Mouse (Mus musculus): ENCODE measurements around the gene Cd101. TPM values are rescaled to one million over a fixed set of nuclear protein-coding genes. Genes with fewer than 3 reads are reported as not detected.

Gene Cd101
- total RNA-seq (2015; ENCODE audit: low replicate concordance): 1.7 TPM in 1 of 2 replicates, not detected in the other
- total RNA-seq (2017; ENCODE audit: low replicate concordance): 0.64 and 0.83 TPM in 2 replicates

- no peak for ATAC-seq (replicated peaks; ENCODE audit: low FRiP score, poor library complexity, severe bottlenecking)
These were observed at the start of gene Cd101 for GRCm38 (mm10) chr3:101029339-101029738. TSS of gene Cd101 (minus strand) at chr3:101029556.

- no peak for ATAC-seq (replicated peaks; ENCODE audit: low FRiP score, poor library complexity, severe bottlenecking)
These were observed 49.0 kb upstream of the Cd101 start for GRCm38 (mm10) chr3:101078344-101078743.

DNA sequence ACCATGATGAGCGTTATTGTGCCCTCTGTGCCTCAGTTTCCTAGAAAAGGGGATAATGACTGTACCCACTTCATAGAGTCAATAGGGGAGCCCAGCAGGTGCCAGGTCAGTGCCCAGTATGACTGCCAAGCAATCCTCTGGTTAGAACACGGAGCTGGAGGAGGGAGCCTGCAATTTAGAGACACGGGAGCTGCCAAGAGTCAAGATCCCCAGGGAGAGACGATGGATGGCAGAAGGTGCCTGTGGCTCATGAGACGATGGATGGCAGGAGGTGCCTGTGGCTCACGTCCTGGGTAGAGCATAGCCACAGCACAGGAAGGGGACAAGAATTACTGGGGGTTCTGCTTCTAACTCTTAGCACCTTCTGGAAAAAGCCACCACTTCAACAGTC lies 48.3 kb upstream of the Cd101 start:
- ATAC-seq (replicated peaks; ENCODE audit: low FRiP score, poor library complexity, severe bottlenecking): no peak

DNA sequence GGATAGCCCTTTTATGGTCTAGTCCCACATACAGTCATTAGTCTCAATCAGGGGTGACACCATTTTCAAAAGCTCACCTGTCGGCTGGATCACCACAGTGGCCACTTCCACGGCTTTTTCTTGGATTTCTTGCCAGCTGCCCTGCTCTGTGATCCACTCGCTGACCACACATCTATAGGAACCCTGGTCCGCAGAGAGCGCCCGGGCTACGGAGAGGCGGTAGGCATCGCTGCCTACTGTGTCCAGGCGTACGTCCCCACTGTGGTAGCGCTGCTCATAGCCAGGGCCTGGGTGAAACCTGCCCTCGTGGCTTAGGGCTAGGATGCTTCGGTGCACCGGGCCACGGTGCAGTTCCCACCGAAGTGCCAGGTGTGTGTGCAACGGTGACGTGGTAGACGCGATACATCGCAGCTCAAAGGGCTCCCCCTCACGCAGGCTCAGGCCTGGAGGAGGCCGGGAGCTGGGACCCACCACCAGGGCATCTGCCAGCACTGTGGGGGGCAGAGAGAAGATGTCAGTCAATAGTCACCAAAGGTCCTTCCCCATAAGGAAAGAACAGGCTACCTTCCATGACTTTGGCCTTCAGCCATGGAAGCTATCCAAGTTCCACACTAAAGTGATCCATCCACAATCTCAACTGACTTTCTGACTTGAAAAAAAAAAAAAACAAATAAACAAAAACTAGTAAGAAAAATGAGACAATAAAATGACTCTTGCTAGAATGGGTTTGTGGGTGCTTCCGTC lies 47.8 kb upstream of the Cd101 start:
- ATAC-seq (replicated peaks; ENCODE audit: low FRiP score, poor library complexity, severe bottlenecking): no peak

- ATAC-seq (replicated peaks; ENCODE audit: low FRiP score, poor library complexity, severe bottlenecking): no peak
These were observed 46.5 kb upstream of the Cd101 start for GRCm38 (mm10) chr3:101075866-101076265.

GRCm38 (mm10) chr3:101073384-101073783 lies 44.0 kb upstream of the Cd101 start:
- ATAC-seq (replicated peaks; ENCODE audit: low FRiP score, poor library complexity, severe bottlenecking): no peak

DNA sequence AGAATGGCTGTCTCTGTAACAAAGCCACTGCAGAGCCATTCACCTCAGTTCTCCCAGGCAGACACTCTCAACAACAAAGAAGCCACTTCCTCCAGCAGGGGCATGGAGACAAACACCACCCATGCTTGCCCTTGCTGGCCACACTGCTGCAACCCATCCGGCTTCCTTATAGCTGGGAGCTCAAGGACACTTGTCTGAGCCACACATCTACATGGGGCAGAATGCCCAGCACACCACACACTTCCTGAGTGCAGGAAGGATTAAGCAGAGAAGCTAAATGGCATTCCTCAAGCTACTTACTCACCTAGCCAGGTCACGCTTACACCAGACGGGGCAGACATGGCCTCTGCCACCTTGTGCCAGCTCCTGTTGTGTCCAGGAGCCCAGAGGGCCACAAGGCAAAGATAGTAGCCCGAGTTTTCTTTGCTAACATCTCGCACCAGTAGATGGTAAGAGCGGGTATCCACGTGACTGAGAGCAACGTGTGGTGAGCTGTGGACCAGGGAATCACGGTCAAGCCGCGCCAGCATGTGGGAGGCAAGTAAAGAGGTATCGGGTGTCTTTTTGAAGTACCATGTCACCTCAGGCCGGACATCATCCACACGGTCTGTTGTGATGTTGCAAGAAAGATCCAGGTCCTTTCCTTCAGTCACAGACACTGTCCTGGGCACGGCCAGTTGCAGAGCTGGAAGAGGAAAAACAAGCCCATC lies 43.3 kb upstream of the Cd101 start:
- ATAC-seq (replicated peaks; ENCODE audit: low FRiP score, poor library complexity, severe bottlenecking): no peak

- ATAC-seq (replicated peaks; ENCODE audit: low FRiP score, poor library complexity, severe bottlenecking): no peak
These were observed 42.2 kb upstream of the Cd101 start for GRCm38 (mm10) chr3:101071576-101071975.

DNA sequence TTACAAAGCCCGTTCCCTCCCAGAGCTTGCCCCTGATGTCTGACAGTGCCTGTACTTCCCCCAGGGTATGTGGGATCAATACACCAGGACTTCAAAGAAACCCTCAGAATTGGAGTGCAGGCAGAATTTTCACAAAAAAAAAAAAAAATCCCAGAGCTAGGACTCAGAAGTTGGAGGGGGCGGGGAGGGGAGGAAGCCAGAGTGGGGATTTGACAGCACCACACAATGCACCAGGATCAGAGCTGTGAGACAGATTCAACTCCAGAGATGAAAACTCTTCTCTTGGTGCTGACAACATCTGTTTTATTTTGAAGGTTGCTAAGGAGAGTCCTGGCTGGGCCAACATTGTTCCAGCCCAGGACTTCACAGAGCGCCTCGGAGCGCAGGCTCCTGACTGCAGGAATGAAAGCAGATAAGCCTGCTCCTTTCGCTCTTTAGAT lies 41.5 kb upstream of the Cd101 start:
- ATAC-seq (replicated peaks; ENCODE audit: low FRiP score, poor library complexity, severe bottlenecking): no peak

GRCm38 (mm10) chr3:101070230-101070795 lies 41.0 kb upstream of the Cd101 start:
- no peak for ATAC-seq (replicated peaks; ENCODE audit: low FRiP score, poor library complexity, severe bottlenecking)

GRCm38 (mm10) chr3:101068701-101069100 lies 39.3 kb upstream of the Cd101 start:
- no peak for ATAC-seq (replicated peaks; ENCODE audit: low FRiP score, poor library complexity, severe bottlenecking)

DNA sequence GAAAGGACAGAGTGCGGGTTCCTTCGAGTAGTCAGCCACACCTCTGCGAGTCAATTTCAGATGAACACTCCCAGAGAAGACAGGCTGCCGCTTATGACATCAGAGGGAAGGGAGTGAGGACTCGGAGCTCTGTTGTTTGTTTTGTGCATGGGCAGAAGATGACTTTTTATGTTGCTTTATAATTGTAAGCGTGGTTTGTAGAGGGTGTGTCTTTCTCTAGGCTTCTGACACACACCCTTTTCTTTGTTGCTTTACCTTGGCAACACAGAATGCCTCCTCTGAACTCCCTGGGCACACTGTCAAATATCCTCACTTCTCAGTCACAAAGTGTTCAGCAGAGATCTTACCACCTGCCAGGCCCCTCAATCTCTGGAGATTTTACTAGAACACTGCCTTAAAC lies 36.8 kb upstream of the Cd101 start:
- no peak for ATAC-seq (replicated peaks; ENCODE audit: low FRiP score, poor library complexity, severe bottlenecking)

- ATAC-seq (replicated peaks; ENCODE audit: low FRiP score, poor library complexity, severe bottlenecking): no peak
These were observed 32.7 kb upstream of the Cd101 start for GRCm38 (mm10) chr3:101061865-101062585.

GRCm38 (mm10) chr3:101059214-101059613 lies 29.9 kb upstream of the Cd101 start:
- ATAC-seq (replicated peaks; ENCODE audit: low FRiP score, poor library complexity, severe bottlenecking): no peak

- ATAC-seq (replicated peaks; ENCODE audit: low FRiP score, poor library complexity, severe bottlenecking): no peak
These were observed 28.8 kb upstream of the Cd101 start for GRCm38 (mm10) chr3:101058203-101058602.

DNA sequence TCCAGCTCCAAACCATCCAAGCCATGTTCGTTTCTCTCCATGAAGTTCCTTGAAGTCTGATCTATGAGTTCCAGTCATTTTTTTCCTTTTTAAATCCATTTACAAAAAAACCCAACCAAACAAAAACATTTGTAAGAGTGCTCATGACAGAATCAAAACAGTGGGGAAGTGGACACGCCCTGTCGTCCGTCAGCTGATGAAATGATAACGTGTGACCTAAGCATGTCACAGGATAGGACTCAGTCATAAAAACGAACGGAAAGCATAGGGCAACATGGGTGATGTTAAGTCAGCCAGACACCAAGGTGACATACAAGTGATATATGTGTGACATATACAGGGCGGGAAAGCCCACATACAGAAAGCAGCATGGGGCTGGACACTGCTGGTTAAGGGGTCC lies 25.9 kb upstream of the Cd101 start:
- no peak for ATAC-seq (replicated peaks; ENCODE audit: low FRiP score, poor library complexity, severe bottlenecking)

GRCm38 (mm10) chr3:101051601-101052000 lies 22.2 kb upstream of the Cd101 start:
- ATAC-seq (replicated peaks; ENCODE audit: low FRiP score, poor library complexity, severe bottlenecking): no peak

DNA sequence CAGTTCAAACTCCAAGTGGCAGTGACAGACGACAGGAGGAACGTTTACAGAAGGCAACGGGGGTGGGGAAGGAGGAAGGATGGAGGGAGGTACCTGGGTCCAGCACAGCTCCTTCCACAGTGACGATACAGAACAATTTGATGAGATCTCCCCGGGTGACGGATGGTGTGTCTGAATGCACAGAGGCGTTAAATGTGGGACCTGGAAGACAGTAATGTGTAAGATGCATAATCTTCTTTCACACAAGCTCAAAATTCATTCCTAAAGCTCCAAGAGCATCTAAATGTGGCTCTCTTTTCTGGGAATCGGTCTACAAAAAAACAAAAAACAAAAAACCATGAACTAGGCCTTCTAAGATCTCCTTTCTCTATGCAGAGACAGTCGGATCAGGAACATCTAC lies 20.6 kb upstream of the Cd101 start:
- ATAC-seq (replicated peaks; ENCODE audit: low FRiP score, poor library complexity, severe bottlenecking): no peak

- no peak for ATAC-seq (replicated peaks; ENCODE audit: low FRiP score, poor library complexity, severe bottlenecking)
These were observed 19.4 kb upstream of the Cd101 start for GRCm38 (mm10) chr3:101048781-101049180.

- ATAC-seq (replicated peaks; ENCODE audit: low FRiP score, poor library complexity, severe bottlenecking): no peak
These were observed 18.4 kb upstream of the Cd101 start for GRCm38 (mm10) chr3:101047586-101048275.
